Mouse (Mus musculus): ENCODE data around the gene Pik3c2b.

Pik3c2b gene

GRCm38 (mm10) chr1:133045011-133045860 lies at the start of gene Pik3c2b:
TSS of gene Pik3c2b (plus strand) at chr1:133045667.
- Histone ChIP-seq H3K9me3 (ENCODE audit: low read length) (no peaks in the 10 kb centered on the region), H3K4me3 (replicated peaks; ENCODE audit: low read length) (peak within 1 kb of the TSS; percentile 90), H3K36me3 (ENCODE audit: insufficient read depth, low read length) (no peaks in the 10 kb centered on the region), H3K4me1 (replicated peaks; ENCODE audit: low read depth, low read length) (peaks cover 57% of the 10 kb centered on the region), H3K27me3 (ENCODE audit: insufficient read depth, low read length) (peaks cover 59% of the 10 kb centered on the region)
- TF ChIP-seq NANOG (IDR thresholded peaks at IDR 0.05; ENCODE audit: borderline replicate concordance, low read length) = no peak
- TF ChIP-seq POU5F1 (IDR thresholded peaks at IDR 0.05; ENCODE audit: borderline replicate concordance, low read length) = no peak
- TF ChIP-seq CTCF (conservative IDR thresholded peaks at IDR 0.05; ENCODE audit: low read length) = no peak

- peaks cover 96% of the 10 kb centered on the region for H3K36me3 ChIP-seq (ENCODE audit: insufficient read depth, low read length)
- H3K9me3 ChIP-seq (ENCODE audit: low read length) = no peaks in the 10 kb centered on the region
- TF ChIP-seq POU5F1 (IDR thresholded peaks at IDR 0.05; ENCODE audit: borderline replicate concordance, low read length) = no peak
- no peak for TF ChIP-seq CTCF (conservative IDR thresholded peaks at IDR 0.05; ENCODE audit: low read length)
- H3K27me3 ChIP-seq (ENCODE audit: insufficient read depth, low read length) = no peaks in the 10 kb centered on the region
- peaks cover 20% of the 10 kb centered on the region for H3K4me1 ChIP-seq (replicated peaks; ENCODE audit: low read depth, low read length)
- no peak overlapping the region for H3K4me3 ChIP-seq (replicated peaks; ENCODE audit: low read length)
Observed at GRCm38 (mm10) chr1:133000347-133000746, 45.1 kb upstream of the Pik3c2b start.

GRCm38 (mm10) chr1:133006571-133006970 lies 38.9 kb upstream of the Pik3c2b start:
- no peaks in the 10 kb centered on the region for H3K27me3 ChIP-seq (ENCODE audit: insufficient read depth, low read length)
- H3K36me3 ChIP-seq (ENCODE audit: insufficient read depth, low read length) = peaks cover 97% of the 10 kb centered on the region
- TF ChIP-seq POU5F1 (IDR thresholded peaks at IDR 0.05; ENCODE audit: borderline replicate concordance, low read length) (no peak), CTCF (conservative IDR thresholded peaks at IDR 0.05; ENCODE audit: low read length) (no peak), NANOG (IDR thresholded peaks at IDR 0.05; ENCODE audit: borderline replicate concordance, low read length) (no peak)
- peaks cover 47% of the 10 kb centered on the region for H3K4me1 ChIP-seq (replicated peaks; ENCODE audit: low read depth, low read length)
- H3K4me3 ChIP-seq (replicated peaks; ENCODE audit: low read length) = no peak overlapping the region
- H3K9me3 ChIP-seq (ENCODE audit: low read length) = no peaks in the 10 kb centered on the region

- H3K4me3 ChIP-seq (replicated peaks; ENCODE audit: low read length) = 0 out of 2 replicates have a peak overlapping the region, but pooled peaks have one; percentile 3
- peaks cover 65% of the 10 kb centered on the region for H3K4me1 ChIP-seq (replicated peaks; ENCODE audit: low read depth, low read length)
- H3K27me3 ChIP-seq (ENCODE audit: insufficient read depth, low read length) = no peaks in the 10 kb centered on the region
- TF ChIP-seq NANOG (IDR thresholded peaks at IDR 0.05; ENCODE audit: borderline replicate concordance, low read length) = no peak
- TF ChIP-seq CTCF (conservative IDR thresholded peaks at IDR 0.05; ENCODE audit: low read length) = no peak
- TF ChIP-seq POU5F1 (IDR thresholded peaks at IDR 0.05; ENCODE audit: borderline replicate concordance, low read length) = no peak
- H3K9me3 ChIP-seq (ENCODE audit: low read length) = no peaks in the 10 kb centered on the region
- H3K36me3 ChIP-seq (ENCODE audit: insufficient read depth, low read length) = peaks cover 95% of the 10 kb centered on the region
Observed at GRCm38 (mm10) chr1:133011955-133012841, 33.3 kb upstream of the Pik3c2b start.

- H3K4me3 ChIP-seq (replicated peaks; ENCODE audit: low read length) = 0 out of 2 replicates have a peak overlapping the region, but pooled peaks have one; percentile 8
- H3K9me3 ChIP-seq (ENCODE audit: low read length) = no peaks in the 10 kb centered on the region
- H3K36me3 ChIP-seq (ENCODE audit: insufficient read depth, low read length) = peaks cover 92% of the 10 kb centered on the region
- H3K4me1 ChIP-seq (replicated peaks; ENCODE audit: low read depth, low read length) = peaks cover 70% of the 10 kb centered on the region
- TF ChIP-seq NANOG (IDR thresholded peaks at IDR 0.05; ENCODE audit: borderline replicate concordance, low read length) = no peak
- no peak for TF ChIP-seq POU5F1 (IDR thresholded peaks at IDR 0.05; ENCODE audit: borderline replicate concordance, low read length)
- peak; percentile 60 for TF ChIP-seq CTCF (conservative IDR thresholded peaks at IDR 0.05; ENCODE audit: low read length)
- H3K27me3 ChIP-seq (ENCODE audit: insufficient read depth, low read length) = no peaks in the 10 kb centered on the region
Observed at GRCm38 (mm10) chr1:133013331-133013730, 32.1 kb upstream of the Pik3c2b start.

GRCm38 (mm10) chr1:133014196-133014595 lies 31.3 kb upstream of the Pik3c2b start:
- Histone ChIP-seq H3K9me3 (ENCODE audit: low read length) (no peaks in the 10 kb centered on the region), H3K4me1 (replicated peaks; ENCODE audit: low read depth, low read length) (peaks cover 73% of the 10 kb centered on the region), H3K4me3 (replicated peaks; ENCODE audit: low read length) (peak overlapping the region; percentile 8; the same call in 1 of the 2 replicates), H3K27me3 (ENCODE audit: insufficient read depth, low read length) (no peaks in the 10 kb centered on the region), H3K36me3 (ENCODE audit: insufficient read depth, low read length) (peaks cover 90% of the 10 kb centered on the region)
- TF ChIP-seq NANOG (IDR thresholded peaks at IDR 0.05; ENCODE audit: borderline replicate concordance, low read length) (no peak), CTCF (conservative IDR thresholded peaks at IDR 0.05; ENCODE audit: low read length) (no peak), POU5F1 (IDR thresholded peaks at IDR 0.05; ENCODE audit: borderline replicate concordance, low read length) (no peak)

GRCm38 (mm10) chr1:133016775-133017428 lies 28.6 kb upstream of the Pik3c2b start:
- Histone ChIP-seq H3K4me1 (replicated peaks; ENCODE audit: low read depth, low read length) (peaks cover 75% of the 10 kb centered on the region), H3K36me3 (ENCODE audit: insufficient read depth, low read length) (peaks cover 67% of the 10 kb centered on the region), H3K9me3 (ENCODE audit: low read length) (no peaks in the 10 kb centered on the region), H3K4me3 (replicated peaks; ENCODE audit: low read length) (peak overlapping the region; percentile 82), H3K27me3 (ENCODE audit: insufficient read depth, low read length) (no peaks in the 10 kb centered on the region)
- no peak for TF ChIP-seq NANOG (IDR thresholded peaks at IDR 0.05; ENCODE audit: borderline replicate concordance, low read length)

GRCm38 (mm10) chr1:133018580-133018979 lies 26.9 kb upstream of the Pik3c2b start:
- Histone ChIP-seq H3K9me3 (ENCODE audit: low read length) (no peaks in the 10 kb centered on the region), H3K4me1 (replicated peaks; ENCODE audit: low read depth, low read length) (peaks cover 70% of the 10 kb centered on the region), H3K4me3 (replicated peaks; ENCODE audit: low read length) (peak overlapping the region; percentile 82), H3K36me3 (ENCODE audit: insufficient read depth, low read length) (peaks cover 55% of the 10 kb centered on the region), H3K27me3 (ENCODE audit: insufficient read depth, low read length) (no peaks in the 10 kb centered on the region)
- TF ChIP-seq CTCF (conservative IDR thresholded peaks at IDR 0.05; ENCODE audit: low read length) = no peak
- no peak for TF ChIP-seq POU5F1 (IDR thresholded peaks at IDR 0.05; ENCODE audit: borderline replicate concordance, low read length)
- no peak for TF ChIP-seq NANOG (IDR thresholded peaks at IDR 0.05; ENCODE audit: borderline replicate concordance, low read length)
